Mouse (Mus musculus) CH12F3 (cell line): ENCODE results near the gene Ttc16.

Experiments
- in situ Hi-C: fragments of 300-500 bp; cut with MboI; formaldehyde crosslinking; loops from 2 replicates; pipeline ENCODE4 v1.14.3; 2020; ENCODE audit warnings: low sequenced_read_pairs

Gene Ttc16

GRCm38 (mm10) chr2:32781710-32782109 lies 6.3 kb upstream of the Ttc16 start:
- in situ Hi-C loops, result loop anchor here (10.0 kb wide), 1 partner anchor 73 kb away; no protein-coding TSS in a partner anchor

GRCm38 (mm10) chr2:32779714-32780113 lies 4.3 kb upstream of the Ttc16 start:
- in situ Hi-C loops, result loop anchor here (10.0 kb wide), 1 partner anchor 75 kb away; no protein-coding TSS in a partner anchor

- in situ Hi-C loops, result no loop called here
Measured at GRCm38 (mm10) chr2:32779131-32779530, 3.7 kb upstream of the Ttc16 start.

- in situ Hi-C loops, result no loop called here
Measured at GRCm38 (mm10) chr2:32778081-32778480, 2.6 kb upstream of the Ttc16 start.

GRCm38 (mm10) chr2:32776192-32776591 lies 759 bp upstream of the Ttc16 start:
- in situ Hi-C loops, result no loop called here

- in situ Hi-C loops, result no loop called here
Measured at GRCm38 (mm10) chr2:32772626-32773279, 2.7 kb downstream of the Ttc16 start.

GRCm38 (mm10) chr2:32771886-32772285 lies 3.5 kb downstream of the Ttc16 start:
- in situ Hi-C loops, result no loop called here

GRCm38 (mm10) chr2:32769327-32770085 lies 5.9 kb downstream of the Ttc16 start:
- in situ Hi-C loops, result no loop called here

GRCm38 (mm10) chr2:32768661-32769285 lies 6.7 kb downstream of the Ttc16 start:
- in situ Hi-C loops, result no loop called here

GRCm38 (mm10) chr2:32767241-32767640 lies 8.2 kb downstream of the Ttc16 start:
- in situ Hi-C loops, result no loop called here

GRCm38 (mm10) chr2:32763353-32763752 lies 12.1 kb downstream of the Ttc16 start:
- in situ Hi-C loops, result no loop called here

- in situ Hi-C loops, result no loop called here
Measured at GRCm38 (mm10) chr2:32761859-32762258, 13.6 kb downstream of the Ttc16 start.

- in situ Hi-C loops, result no loop called here
Measured at GRCm38 (mm10) chr2:32761361-32761760, 14.1 kb downstream of the Ttc16 start.

- in situ Hi-C loops, result no loop called here
Measured at GRCm38 (mm10) chr2:32759001-32759400, 16.4 kb downstream of the Ttc16 start.

- in situ Hi-C loops, result no loop called here
Measured at GRCm38 (mm10) chr2:32758503-32758902, 16.9 kb downstream of the Ttc16 start.

GRCm38 (mm10) chr2:32757056-32757845 lies 18.2 kb downstream of the Ttc16 start, which contains the start of gene Tor2a:
Tor2a (plus strand) TSS chr2:32757234.
- in situ Hi-C loops, result no loop called here

GRCm38 (mm10) chr2:32756674-32757055 lies 18.8 kb downstream of the Ttc16 start:
- in situ Hi-C loops, result no loop called here

- in situ Hi-C loops, result no loop called here
Measured at GRCm38 (mm10) chr2:32752181-32752580, 23.3 kb downstream of the Ttc16 start.

- in situ Hi-C loops, result no loop called here
Measured at GRCm38 (mm10) chr2:32751665-32752033, 23.8 kb downstream of the Ttc16 start.

- in situ Hi-C loops, result no loop called here
Measured at GRCm38 (mm10) chr2:32750887-32751664, 24.4 kb downstream of the Ttc16 start.
